Mouse (Mus musculus): Measurements from ENCODE around the gene Nob1. TPM values are rescaled to one million over a fixed set of nuclear protein-coding genes. Genes with fewer than 3 reads are reported as not detected.

The Nob1 gene
- polyA plus RNA-seq, 1 experiment: not detected

- Histone ChIP-seq H3K4me1 (ENCODE audit: control insufficient read depth, insufficient read depth, low read length) (peaks cover 4% of the 10 kb centered on the region; the same call in 1 of the 2 replicates), H3K27ac (ENCODE audit: insufficient read depth, low read depth, low read length) (no peak overlapping the region), H3K4me3 (ENCODE audit: insufficient read depth, low read depth, low read length) (no peak overlapping the region)
- no peak for TF ChIP-seq POLR2A (IDR thresholded peaks at IDR 0.05; ENCODE audit: insufficient read depth, low read depth, low read length)
- TF ChIP-seq CTCF (IDR thresholded peaks at IDR 0.05; ENCODE audit: insufficient read depth, low read depth, low read length): no peak
- WGBS: 23% methylated on average over 5 of the region's 5 CpGs
Observed at GRCm38 (mm10) chr8:107386171-107386570, 38.7 kb downstream of the Nob1 start.

GRCm38 (mm10) chr8:107385063-107385462, 39.8 kb downstream of the Nob1 start:
- WGBS: 43% methylated on average over 2 of the region's 2 CpGs

GRCm38 (mm10) chr8:107384651-107385050, 40.2 kb downstream of the Nob1 start:
- H3K4me3 ChIP-seq (ENCODE audit: insufficient read depth, low read depth, low read length): no peak overlapping the region
- 57% methylated on average over 5 of the region's 5 CpGs for WGBS
- peaks cover 1% of the 10 kb centered on the region; the same call in 1 of the 2 replicates for H3K4me1 ChIP-seq (ENCODE audit: control insufficient read depth, insufficient read depth, low read length)
- TF ChIP-seq CTCF (IDR thresholded peaks at IDR 0.05; ENCODE audit: insufficient read depth, low read depth, low read length) (no peak), POLR2A (IDR thresholded peaks at IDR 0.05; ENCODE audit: insufficient read depth, low read depth, low read length) (no peak)
- no peak overlapping the region for H3K27ac ChIP-seq (ENCODE audit: insufficient read depth, low read depth, low read length)

More at GRCm38 (mm10) chr8:107385063-107385462, 39.8 kb downstream of the Nob1 start:
- no peak overlapping the region for H3K27ac ChIP-seq (ENCODE audit: insufficient read depth, low read depth, low read length)
- peaks cover 4% of the 10 kb centered on the region; the same call in 1 of the 2 replicates for H3K4me1 ChIP-seq (ENCODE audit: control insufficient read depth, insufficient read depth, low read length)
- no peak overlapping the region for H3K4me3 ChIP-seq (ENCODE audit: insufficient read depth, low read depth, low read length)
- TF ChIP-seq POLR2A (IDR thresholded peaks at IDR 0.05; ENCODE audit: insufficient read depth, low read depth, low read length) (no peak), CTCF (IDR thresholded peaks at IDR 0.05; ENCODE audit: insufficient read depth, low read depth, low read length) (no peak)

- WGBS: 77% methylated on average over 4 of the region's 4 CpGs
- TF ChIP-seq POLR2A (IDR thresholded peaks at IDR 0.05; ENCODE audit: insufficient read depth, low read depth, low read length) (no peak), CTCF (IDR thresholded peaks at IDR 0.05; ENCODE audit: insufficient read depth, low read depth, low read length) (no peak)
- Histone ChIP-seq H3K4me1 (ENCODE audit: control insufficient read depth, insufficient read depth, low read length) (no peaks in the 10 kb centered on the region), H3K27ac (ENCODE audit: insufficient read depth, low read depth, low read length) (no peak overlapping the region), H3K4me3 (ENCODE audit: insufficient read depth, low read depth, low read length) (no peak overlapping the region)
Observed at GRCm38 (mm10) chr8:107382898-107383297, 42.0 kb downstream of the Nob1 start.

- no peak overlapping the region for H3K27ac ChIP-seq (ENCODE audit: insufficient read depth, low read depth, low read length)
- 95% methylated on average over 4 of the region's 4 CpGs for WGBS
- TF ChIP-seq POLR2A (IDR thresholded peaks at IDR 0.05; ENCODE audit: insufficient read depth, low read depth, low read length) (no peak), CTCF (IDR thresholded peaks at IDR 0.05; ENCODE audit: insufficient read depth, low read depth, low read length) (no peak)
- no peak overlapping the region for H3K4me3 ChIP-seq (ENCODE audit: insufficient read depth, low read depth, low read length)
- no peaks in the 10 kb centered on the region for H3K4me1 ChIP-seq (ENCODE audit: control insufficient read depth, insufficient read depth, low read length)
Observed at GRCm38 (mm10) chr8:107381666-107382065, 43.2 kb downstream of the Nob1 start.

- no peaks in the 10 kb centered on the region for H3K4me1 ChIP-seq (ENCODE audit: control insufficient read depth, insufficient read depth, low read length)
- no peak for TF ChIP-seq CTCF (IDR thresholded peaks at IDR 0.05; ENCODE audit: insufficient read depth, low read depth, low read length)
- no peak for TF ChIP-seq POLR2A (IDR thresholded peaks at IDR 0.05; ENCODE audit: insufficient read depth, low read depth, low read length)
- WGBS: 94% methylated on average over 8 of the region's 8 CpGs
- no peak overlapping the region for H3K4me3 ChIP-seq (ENCODE audit: insufficient read depth, low read depth, low read length)
- no peak overlapping the region for H3K27ac ChIP-seq (ENCODE audit: insufficient read depth, low read depth, low read length)
Observed at GRCm38 (mm10) chr8:107380734-107381133, 44.1 kb downstream of the Nob1 start.

GRCm38 (mm10) chr8:107377346-107377745, 47.5 kb downstream of the Nob1 start:
- Histone ChIP-seq H3K27ac (ENCODE audit: insufficient read depth, low read depth, low read length) (no peak overlapping the region), H3K4me1 (ENCODE audit: control insufficient read depth, insufficient read depth, low read length) (no peaks in the 10 kb centered on the region), H3K4me3 (ENCODE audit: insufficient read depth, low read depth, low read length) (no peak overlapping the region)
- TF ChIP-seq POLR2A (IDR thresholded peaks at IDR 0.05; ENCODE audit: insufficient read depth, low read depth, low read length) (no peak), CTCF (IDR thresholded peaks at IDR 0.05; ENCODE audit: insufficient read depth, low read depth, low read length) (no peak)
- WGBS: 89% methylated on average over 3 of the region's 3 CpGs

- H3K27ac ChIP-seq (ENCODE audit: insufficient read depth, low read depth, low read length): no peak overlapping the region
- no peak for TF ChIP-seq POLR2A (IDR thresholded peaks at IDR 0.05; ENCODE audit: insufficient read depth, low read depth, low read length)
- no peak for TF ChIP-seq CTCF (IDR thresholded peaks at IDR 0.05; ENCODE audit: insufficient read depth, low read depth, low read length)
Observed at GRCm38 (mm10) chr8:107370311-107370710, 54.5 kb downstream of the Nob1 start.

More at GRCm38 (mm10) chr8:107370311-107370710, 54.5 kb downstream of the Nob1 start:
- Histone ChIP-seq H3K4me3 (ENCODE audit: insufficient read depth, low read depth, low read length) (no peak overlapping the region), H3K4me1 (ENCODE audit: control insufficient read depth, insufficient read depth, low read length) (no peaks in the 10 kb centered on the region)
- 93% methylated on average over 4 of the region's 4 CpGs for WGBS

Other genes with a start within 250 kb of the Nob1 start
- gene Nfat5, start 131.6 kb downstream of the Nob1 start, polyA plus RNA-seq (2012; ENCODE audit: insufficient read depth, insufficient read length, low replicate concordance, missing spikeins): 64.6 and 239 TPM in 2 replicates
- gene Nqo1, start 21.8 kb downstream of the Nob1 start, polyA plus RNA-seq (2012; ENCODE audit: insufficient read depth, insufficient read length, low replicate concordance, missing spikeins): not detected in 2 replicates
- gene Wwp2, start 11.3 kb upstream of the Nob1 start, polyA plus RNA-seq (2012; ENCODE audit: insufficient read depth, insufficient read length, low replicate concordance, missing spikeins): 146 TPM in 1 of 2 replicates, not detected in the other
- gene Psmd7, start 163.4 kb upstream of the Nob1 start, polyA plus RNA-seq (2012; ENCODE audit: insufficient read depth, insufficient read length, low replicate concordance, missing spikeins): not detected in 2 replicates

All from olfactory bulb, adult 2 months (tissue).